Mouse (Mus musculus): Measurements from ENCODE around the gene Tmem9.

- no peak for TF ChIP-seq CTCF (IDR thresholded peaks at IDR 0.05; ENCODE audit: borderline replicate concordance, extremely low read depth, insufficient read depth, insufficient read length)
- no peak for TF ChIP-seq POLR2A (IDR thresholded peaks at IDR 0.05; ENCODE audit: borderline replicate concordance, extremely low read depth, insufficient read depth, insufficient read length, poor library complexity, severe bottlenecking)
Measured at GRCm38 (mm10) chr1:135984105-135984504, 23.8 kb upstream of the Tmem9 start.

Measured in brain, embryonic 14.5 days (tissue).